Mouse (Mus musculus) kidney, adult 9 months (tissue): ENCODE data around the gene Igdcc4.

Experiments used
- DNase-seq: peaks from one replicate; pipeline ENCODE4 v3.0.0; 2022

Igdcc4 gene

DNA sequence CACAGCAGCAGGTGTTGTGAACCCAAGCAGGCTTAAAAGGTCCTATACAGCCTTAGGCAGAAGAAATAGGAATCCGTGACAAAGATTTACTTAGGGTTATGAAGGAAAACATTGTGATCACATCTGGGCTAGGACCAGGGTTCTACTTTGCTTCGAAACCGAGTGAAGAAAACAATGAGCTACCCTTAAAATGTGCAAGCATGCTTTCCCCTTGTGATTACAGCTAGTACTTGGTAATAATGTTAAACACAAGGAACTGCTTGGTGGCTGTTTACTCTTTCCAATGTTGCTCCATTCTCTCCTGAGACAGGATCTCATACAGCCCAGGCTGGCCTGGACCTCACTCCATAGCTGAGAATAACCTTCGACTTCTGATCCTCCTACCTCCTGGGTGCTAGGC is 59.9 kb downstream of the Igdcc4 start:
- DNase-seq, result no peak

GRCm38 (mm10) chr9:65161881-65162280 is 60.6 kb downstream of the Igdcc4 start:
- no peak for DNase-seq

- DNase-seq, result no peak
Observed at GRCm38 (mm10) chr9:65162711-65163639, 61.7 kb downstream of the Igdcc4 start.

DNA sequence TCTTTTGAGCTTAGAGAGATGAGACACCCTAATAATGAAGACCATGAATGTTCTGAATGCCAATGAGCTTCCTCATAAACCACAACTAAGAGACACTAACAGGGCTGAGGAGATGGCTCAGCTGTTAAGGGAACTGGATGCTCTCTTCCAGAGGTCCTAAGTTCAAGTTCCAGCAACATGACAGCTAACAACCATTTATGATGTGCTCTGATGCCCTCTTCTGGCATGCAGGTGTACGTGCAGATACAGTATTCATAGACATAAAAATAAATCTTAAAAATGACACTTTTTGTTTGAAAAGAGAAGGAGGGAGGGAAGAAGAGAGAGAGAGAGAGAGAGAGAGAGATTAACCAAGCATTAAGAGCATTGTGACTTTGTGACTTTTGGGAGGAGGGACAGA is 63.6 kb downstream of the Igdcc4 start:
- DNase-seq, result peak; percentile 38

- DNase-seq, result no peak
Observed at GRCm38 (mm10) chr9:65166386-65166785, 65.1 kb downstream of the Igdcc4 start.

GRCm38 (mm10) chr9:65168534-65168933 is 67.2 kb downstream of the Igdcc4 start:
- no peak for DNase-seq

- no peak for DNase-seq
Observed at GRCm38 (mm10) chr9:65168952-65169351, 67.7 kb downstream of the Igdcc4 start.

DNA sequence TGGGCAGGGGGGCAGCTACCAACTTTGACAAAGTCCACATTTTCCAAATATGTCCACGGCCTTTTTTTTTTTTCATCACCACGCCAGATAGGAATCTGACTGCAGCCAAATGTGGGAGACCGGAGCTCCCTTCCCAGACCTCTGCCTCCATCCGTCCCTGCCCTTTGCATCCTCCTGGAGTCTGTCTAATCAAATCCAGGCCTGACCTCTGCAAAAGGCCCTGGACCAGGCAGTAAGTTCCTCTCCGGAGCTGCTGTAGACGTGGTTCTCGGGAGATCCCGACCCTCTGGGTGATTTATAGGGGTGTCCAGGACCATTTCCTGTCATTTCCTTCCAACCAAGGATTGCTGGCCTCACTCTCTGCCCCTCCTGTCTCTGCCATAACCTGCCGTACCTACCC is 71.4 kb downstream of the Igdcc4 start:
- no peak for DNase-seq

DNA sequence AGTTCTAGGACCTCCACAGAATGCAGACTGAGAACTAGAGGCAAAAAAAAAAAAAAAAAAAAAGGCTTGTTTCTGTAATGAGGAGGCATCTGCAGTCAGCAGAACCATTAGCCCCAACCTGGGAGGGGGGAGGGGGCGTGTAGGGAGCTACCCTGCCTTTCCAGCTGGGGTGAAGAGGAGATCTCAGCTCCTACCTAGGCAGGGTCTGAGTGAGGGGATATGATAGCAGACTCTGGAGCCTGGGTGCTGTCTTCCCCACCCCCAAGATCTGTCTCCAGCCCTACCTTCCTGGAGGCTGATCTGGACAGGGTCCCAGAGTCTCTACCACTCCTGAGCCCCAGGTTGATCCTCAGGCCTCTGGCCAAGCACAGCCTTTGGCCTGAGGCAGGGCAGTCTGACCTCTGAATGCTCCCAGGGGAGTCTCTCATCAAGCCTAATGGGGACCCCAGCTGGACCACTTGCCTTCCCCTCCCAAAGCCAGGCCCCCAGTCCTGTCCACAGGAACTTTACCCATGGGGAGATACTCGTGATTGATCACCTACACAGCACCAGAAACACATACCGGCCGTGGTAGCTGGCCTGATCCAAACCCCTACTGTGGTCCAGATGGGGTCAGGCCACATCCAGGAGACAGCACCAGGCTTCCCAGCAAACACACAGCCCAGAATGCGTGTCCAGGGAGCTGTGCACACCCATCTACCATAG is 74.1 kb downstream of the Igdcc4 start:
- no peak for DNase-seq

GRCm38 (mm10) chr9:65175939-65176871 is 74.9 kb downstream of the Igdcc4 start:
- no peak for DNase-seq

- DNase-seq, result no peak
Observed at GRCm38 (mm10) chr9:65177497-65177896, 76.2 kb downstream of the Igdcc4 start.

DNA sequence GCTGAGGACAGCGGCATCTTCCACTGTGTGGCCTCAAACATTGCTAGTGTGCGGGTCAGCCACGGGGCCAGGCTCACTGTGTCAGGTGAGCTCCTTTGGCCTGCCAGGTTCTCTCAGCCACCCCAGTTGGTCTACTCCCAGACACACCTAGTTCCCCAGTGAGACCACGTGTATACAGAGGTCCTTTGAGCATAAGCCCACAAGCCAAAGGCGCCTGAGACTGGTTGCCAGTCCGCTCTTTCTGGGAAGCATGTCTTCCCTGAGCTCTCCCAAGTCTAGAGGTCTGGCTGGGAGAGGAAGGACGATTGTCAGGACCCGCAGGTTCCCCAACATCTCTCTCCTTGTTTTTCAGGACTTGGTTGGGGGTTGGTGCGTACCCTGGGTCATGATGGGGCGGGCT is 76.6 kb downstream of the Igdcc4 start:
- DNase-seq, result no peak

- DNase-seq, result no peak
Observed at GRCm38 (mm10) chr9:65178336-65179213, 77.3 kb downstream of the Igdcc4 start.

DNA sequence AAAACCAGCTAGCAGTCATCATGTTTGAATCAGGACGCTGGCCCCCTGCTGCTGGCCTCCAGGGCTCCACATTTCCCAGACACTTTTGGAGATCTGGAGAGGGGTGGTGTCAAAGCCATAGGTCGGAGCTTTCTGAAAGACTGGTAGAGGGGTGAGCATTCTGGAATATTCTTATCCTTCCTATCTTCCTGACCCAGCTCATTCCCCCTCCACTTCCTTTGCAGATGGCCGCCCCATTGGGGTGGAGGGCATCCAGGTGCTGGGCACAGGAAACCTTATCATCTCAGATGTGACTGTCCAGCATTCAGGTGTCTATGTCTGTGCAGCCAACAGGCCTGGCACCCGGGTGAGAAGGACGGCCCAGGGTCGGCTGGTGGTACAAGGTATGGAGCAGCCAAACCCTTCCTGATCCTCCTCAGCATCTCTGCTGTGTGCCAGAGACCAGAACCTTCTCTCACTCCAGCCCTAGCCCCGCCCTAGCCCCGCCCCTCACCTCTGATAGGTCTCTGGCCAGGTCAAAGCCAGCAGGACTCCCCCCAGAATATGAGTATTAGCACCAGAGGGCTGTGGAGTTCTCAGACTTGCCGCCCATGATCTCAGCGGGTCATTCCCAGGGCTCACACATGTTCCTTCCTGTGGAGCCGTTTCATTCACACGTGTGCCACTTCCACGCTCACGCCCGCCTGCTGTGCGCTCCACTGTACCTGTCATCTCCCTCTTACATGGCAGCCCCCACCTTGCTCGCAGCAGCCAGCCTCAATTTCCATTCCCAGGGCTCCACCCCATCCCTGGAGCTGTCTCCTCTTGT is 78.7 kb downstream of the Igdcc4 start:
- no peak for DNase-seq
